Mouse (Mus musculus) inflammation-experienced regulatory T-cells, adult 6 months (primary cell): ENCODE data around the gene Zbtb25. TPM values are rescaled to one million over a fixed set of nuclear protein-coding genes. Genes with fewer than 3 reads are reported as not detected.
A peak's percentile ranks its signal among the peaks of the same experiment; 100 is the strongest.

Source experiments
- ATAC-seq: one replicate; pipeline ENCODE4 v1.8.0; 2017
- polyA plus RNA-seq, 3 experiments: library from polyadenylated mRNA; unstranded; fragments of 100-300 nt; shearing (Covaris generic); gene quantifications; one replicate each; pipeline ENCODE4 v1.2.1; 2017

Zbtb25 gene
- 10 to 100 TPM in 2 of 3 experiments, 1 to 10 TPM in 1; 7.2 to 17.0 (median 16.5) TPM for polyA plus RNA-seq

DNA sequence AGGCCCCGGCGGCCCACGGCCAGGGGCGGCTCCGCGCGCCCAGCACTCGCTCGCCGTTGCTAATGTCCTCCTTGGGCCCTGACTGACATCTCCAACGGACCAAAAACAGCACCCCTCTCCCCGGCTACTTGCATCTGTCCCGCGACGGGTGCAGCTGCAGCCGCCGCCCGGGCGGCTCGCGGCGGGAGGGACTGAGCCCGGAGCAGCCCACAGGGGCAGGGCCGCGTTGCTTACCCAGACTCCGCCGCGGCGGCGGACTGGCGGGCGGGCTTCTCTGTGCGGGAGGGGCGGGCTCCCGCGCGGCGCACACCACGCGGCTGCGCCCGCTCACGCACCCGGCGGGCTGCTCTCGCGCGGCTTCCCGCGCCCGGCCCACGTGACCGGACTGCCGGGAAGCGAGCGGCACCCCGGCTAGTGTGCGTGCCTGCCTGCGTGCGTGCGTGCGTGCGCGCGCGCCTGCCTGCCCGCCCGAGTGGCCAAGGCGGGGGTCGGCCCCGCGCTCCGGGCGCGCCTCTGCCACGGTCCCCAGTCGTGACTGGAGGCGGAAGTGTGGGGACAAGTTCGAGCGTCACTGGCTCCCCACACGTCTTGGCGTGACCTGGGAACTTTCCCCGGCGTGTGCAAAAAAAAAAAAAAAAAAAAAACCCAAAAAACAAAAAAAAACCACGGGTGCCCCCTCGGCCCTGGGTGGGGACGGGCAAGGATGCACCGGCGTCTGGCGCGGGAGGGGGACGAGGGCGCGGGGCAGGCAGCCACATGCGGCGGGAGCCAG is at the start of gene Zbtb25:
Zbtb25 (minus strand) TSS at position 397 of the 772 bp plus-strand sequence.
- peak; percentile 36 for ATAC-seq

GRCm38 (mm10) chr12:76418346-76418745 is 48.9 kb upstream of the Zbtb25 start:
- no peak for ATAC-seq

GRCm38 (mm10) chr12:76417433-76417854 is 48.0 kb upstream of the Zbtb25 start, which contains the start of gene Ppp1r36:
Gene Ppp1r36, plus strand, starts transcription at chr12:76417538.
- no peak for ATAC-seq

DNA sequence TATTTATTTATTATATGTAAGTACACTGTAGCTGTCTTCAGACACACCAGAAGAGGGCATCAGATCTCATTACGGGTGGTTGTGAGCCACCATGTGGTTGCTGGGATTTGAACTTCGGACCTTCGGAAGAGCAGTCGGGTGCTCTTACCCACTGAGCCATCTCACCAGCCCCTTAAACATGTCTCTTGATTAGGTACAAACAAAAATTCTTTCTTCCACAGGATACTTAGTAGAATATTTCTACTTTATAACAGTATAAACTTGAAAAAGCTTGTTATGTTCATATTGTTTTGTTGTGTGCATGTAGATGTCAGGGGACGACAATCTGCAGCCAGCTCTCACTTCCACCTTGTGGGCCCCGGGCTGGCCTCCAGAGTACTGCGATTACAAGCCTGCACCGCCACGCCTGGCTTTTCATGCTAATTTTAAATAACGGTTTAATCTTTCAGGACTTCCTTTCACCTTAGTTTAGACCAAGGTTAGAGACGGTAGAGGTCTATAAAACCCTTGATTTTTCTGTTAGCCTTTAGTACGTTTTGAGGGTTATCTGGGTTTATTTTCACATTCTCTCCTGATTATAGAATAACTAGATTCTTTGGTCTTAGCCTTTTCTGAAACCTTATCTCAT is 46.1 kb upstream of the Zbtb25 start:
- no peak for ATAC-seq

DNA sequence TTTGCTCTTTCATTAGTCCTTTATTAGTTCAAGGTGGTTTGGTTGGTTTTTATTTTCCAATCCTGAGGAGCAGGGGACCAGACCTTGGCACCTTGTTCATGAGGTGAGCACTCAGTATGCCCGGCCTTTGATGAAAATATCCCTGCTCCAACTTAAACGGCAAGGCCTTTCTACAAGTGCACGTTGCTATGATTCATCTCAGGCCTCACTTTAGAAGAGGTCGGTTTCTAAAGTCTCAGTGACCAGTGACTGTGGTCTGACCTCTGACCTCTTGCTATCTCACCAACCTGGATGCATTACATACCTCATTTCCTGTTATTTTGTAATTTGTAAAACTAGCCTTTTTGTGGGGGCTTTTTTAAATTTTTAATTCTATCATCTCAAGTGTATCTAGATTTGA is 39.8 kb upstream of the Zbtb25 start:
- no peak for ATAC-seq

- no peak for ATAC-seq
Observed at GRCm38 (mm10) chr12:76407184-76407583, 37.8 kb upstream of the Zbtb25 start.

- ATAC-seq, result no peak
Observed at GRCm38 (mm10) chr12:76405971-76406370, 36.6 kb upstream of the Zbtb25 start.

DNA sequence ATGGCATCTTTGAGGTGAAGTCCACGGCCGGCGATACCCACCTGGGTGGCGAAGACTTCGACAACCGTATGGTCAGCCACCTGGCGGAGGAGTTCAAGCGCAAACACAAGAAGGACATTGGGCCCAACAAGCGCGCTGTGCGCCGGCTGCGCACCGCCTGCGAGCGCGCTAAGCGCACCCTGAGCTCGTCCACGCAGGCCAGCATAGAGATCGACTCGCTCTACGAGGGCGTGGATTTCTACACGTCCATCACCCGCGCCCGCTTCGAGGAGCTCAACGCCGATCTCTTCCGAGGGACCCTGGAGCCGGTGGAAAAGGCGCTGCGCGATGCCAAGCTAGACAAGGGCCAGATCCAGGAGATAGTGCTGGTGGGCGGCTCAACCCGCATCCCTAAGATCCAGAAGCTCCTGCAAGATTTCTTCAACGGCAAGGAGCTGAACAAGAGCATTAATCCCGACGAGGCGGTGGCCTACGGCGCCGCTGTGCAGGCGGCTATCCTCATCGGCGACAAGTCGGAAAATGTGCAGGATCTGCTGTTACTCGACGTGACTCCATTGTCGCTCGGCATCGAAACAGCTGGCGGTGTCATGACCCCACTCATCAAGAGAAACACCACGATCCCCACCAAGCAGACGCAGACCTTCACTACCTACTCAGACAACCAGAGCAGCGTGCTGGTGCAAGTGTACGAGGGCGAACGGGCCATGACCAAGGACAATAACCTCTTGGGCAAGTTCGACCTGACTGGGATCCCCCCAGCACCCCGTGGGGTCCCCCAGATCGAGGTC is 36.0 kb upstream of the Zbtb25 start:
- no peak for ATAC-seq

DNA sequence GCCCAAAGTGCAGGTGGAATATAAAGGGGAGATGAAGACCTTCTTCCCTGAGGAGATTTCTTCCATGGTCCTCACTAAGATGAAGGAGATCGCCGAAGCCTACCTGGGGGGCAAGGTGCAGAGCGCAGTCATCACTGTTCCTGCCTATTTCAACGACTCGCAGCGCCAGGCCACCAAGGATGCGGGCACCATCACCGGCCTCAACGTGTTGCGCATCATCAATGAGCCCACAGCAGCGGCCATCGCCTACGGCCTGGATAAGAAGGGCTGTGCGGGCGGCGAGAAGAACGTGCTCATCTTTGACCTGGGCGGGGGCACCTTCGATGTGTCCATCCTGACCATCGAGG is 35.4 kb upstream of the Zbtb25 start:
- ATAC-seq, result no peak

DNA sequence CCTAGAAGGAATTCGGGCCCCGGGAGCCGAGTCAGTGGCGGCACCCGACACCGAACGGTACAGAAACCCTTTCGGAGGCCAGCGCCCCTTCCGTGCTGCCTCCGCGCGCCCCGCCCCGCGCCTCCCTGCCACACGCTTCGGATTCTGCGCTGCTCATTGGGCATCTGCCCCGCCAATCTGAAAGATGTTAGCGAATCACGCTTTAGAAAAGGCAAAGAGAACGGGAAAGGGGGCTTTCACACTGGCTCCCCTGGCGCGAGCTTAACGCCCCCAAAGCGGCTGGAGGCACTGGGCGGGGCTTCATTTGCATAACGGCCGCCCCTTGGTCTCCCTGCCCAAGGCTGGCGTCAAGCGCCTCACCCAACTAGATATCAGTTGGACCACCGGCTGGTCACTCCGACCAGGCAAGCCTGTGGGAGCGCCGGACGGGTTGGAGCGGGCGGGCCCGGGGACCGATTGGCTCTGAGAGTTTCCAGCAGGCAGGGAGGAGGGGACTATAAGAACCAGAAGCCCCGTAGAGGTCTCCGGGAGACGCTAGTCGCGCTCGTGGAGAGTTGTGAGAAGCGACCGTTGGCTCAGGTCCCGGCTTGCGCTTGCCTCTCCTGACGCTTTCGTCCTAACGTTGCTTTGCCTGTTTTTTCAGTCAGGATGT is 34.6 kb upstream of the Zbtb25 start, which contains the start of gene Hspa2:
Hspa2 (plus strand) TSS at position 291 of the 652 bp plus-strand sequence.
- ATAC-seq, result peak; percentile 88

- ATAC-seq, result peak; percentile 71
Observed at GRCm38 (mm10) chr12:76402991-76403885, 33.8 kb upstream of the Zbtb25 start.

GRCm38 (mm10) chr12:76401674-76402073 is 32.3 kb upstream of the Zbtb25 start:
- ATAC-seq, result no peak

DNA sequence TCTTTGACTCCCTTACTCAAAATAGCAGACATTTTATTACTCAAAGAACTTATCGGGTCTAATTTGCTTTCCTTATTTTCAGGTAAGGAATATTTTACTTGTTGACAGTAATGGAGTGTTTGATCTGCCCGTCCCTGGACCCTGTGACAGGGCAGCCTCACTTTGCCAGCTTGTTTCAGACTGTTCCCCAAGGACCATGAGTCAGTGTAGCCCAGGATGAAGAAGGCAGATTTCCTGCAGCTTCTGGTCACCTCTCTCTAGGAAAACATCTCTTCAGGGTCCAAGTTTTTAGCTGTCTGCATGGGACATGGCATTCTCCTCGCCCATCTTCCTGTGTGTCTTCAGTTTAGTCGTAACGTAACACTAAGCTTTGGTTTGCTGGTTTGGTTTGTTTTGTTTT is 27.9 kb upstream of the Zbtb25 start:
- ATAC-seq, result no peak

- no peak for ATAC-seq
Observed at GRCm38 (mm10) chr12:76392979-76393378, 23.6 kb upstream of the Zbtb25 start.

DNA sequence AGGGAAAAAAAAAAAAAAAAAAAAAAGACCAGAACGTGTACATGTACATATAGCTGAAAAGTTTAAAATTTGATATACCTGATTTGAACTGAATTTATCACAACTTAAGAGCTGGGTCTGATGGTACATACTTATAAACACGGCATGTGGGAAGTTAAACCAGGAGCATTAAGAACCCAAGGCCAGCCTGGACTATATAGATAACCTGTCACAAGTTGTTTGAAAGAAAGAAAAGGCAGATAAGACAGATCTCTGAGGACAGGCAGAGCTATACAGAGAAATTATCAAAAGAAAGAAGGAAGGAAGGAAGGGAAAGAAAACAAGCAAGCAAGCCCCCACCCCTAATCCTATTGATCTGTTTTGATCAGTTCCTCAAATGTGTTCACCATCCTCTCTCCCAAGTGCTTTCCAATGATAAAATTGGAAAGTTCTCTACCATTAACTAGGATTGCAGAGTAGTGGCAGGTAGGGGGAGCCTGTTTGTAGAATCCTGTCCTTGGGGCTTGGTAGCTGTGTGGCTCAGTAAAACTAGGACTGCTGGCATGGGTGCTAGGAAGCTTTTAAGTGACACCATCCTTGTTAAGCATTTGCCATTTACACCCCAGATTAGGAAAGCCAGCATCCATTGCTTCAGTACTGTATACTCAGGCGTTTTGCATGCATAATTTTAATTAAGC is 22.3 kb upstream of the Zbtb25 start:
- no peak for ATAC-seq

DNA sequence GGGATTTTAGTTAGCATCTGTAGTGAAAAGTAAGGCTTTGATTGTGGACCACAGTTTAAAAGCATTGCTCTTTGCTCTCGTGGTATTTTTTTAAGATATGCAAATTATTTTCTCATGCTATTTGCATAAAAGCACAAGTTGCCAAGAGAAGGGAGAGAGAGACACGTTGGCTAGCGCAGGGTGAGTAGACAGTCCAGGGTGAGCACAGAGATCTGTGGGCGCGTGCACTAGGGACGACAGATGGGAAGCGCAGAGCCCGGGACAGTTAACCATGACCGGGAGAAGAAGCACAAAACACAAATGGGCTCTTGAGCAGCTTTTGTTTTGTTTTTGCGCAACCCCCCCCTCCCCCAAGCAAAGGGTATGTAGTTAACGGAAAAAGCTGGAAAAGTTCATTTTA is 19.4 kb upstream of the Zbtb25 start:
- no peak for ATAC-seq

- no peak for ATAC-seq
Observed at GRCm38 (mm10) chr12:76385342-76385741, 15.9 kb upstream of the Zbtb25 start.

DNA sequence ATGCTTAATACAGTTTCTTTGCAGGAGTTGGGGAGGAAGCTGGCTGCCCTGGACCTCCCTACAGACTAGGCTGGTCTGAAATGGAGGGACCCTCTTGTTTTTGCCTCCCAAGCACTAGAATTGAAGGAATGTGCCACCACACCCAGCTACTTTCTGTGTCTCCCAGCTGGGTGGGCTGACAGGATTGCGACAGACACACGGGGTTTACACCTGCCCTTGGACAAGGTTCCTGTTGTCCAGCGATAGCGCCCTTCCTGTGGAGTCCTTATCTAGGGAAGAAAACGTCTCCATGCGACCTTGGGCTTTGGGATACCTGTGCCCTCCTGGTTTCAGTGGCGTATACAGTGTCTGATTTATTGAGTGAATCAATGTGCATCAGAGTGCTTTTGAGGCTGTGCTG is 10.7 kb upstream of the Zbtb25 start:
- no peak for ATAC-seq

GRCm38 (mm10) chr12:76378556-76378955 is 9.2 kb upstream of the Zbtb25 start:
- no peak for ATAC-seq

- ATAC-seq, result peak; percentile 7
Observed at GRCm38 (mm10) chr12:76377726-76378125, 8.3 kb upstream of the Zbtb25 start.

DNA sequence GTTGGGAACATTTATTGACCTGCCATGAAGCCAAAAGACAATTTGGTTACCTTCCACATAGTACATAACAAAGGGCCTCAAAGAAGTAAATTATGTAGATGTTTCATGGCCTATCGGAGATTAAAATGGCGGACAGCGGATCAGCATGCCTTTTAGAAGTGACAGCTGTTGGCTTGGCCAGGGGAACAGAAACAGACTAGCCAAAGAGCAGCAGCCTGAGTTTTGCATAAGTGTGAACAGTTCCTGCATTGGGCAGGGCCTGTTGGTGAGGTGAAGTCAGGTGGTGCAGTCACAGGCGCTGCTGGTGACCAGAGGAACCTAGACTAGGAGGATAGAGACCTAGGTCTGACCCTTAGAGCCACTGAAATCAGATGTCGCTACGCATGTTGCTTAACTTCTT is 7.7 kb upstream of the Zbtb25 start:
- no peak for ATAC-seq
